Mouse (Mus musculus): ENCODE results near the gene Cacna1d. TPM values are rescaled to one million over a fixed set of nuclear protein-coding genes. Genes with fewer than 3 reads are reported as not detected.
A peak's percentile ranks its signal among the peaks of the same experiment; 100 is the strongest.

The Cacna1d gene
- polyA plus RNA-seq, 1 experiment from 2014 or later: 10.0 TPM

- ATAC-seq (ENCODE audit: insufficient number of reproducible peaks, low FRiP score): no peak
- WGBS: 94% methylated on average over 1 of the region's 1 CpGs
Measured at GRCm38 (mm10) chr14:30204526-30204925, 286.7 kb downstream of the Cacna1d start.

GRCm38 (mm10) chr14:30200310-30200709, 290.9 kb downstream of the Cacna1d start:
- ATAC-seq (ENCODE audit: insufficient number of reproducible peaks, low FRiP score): no peak
- 88% methylated on average over 1 of the region's 1 CpGs for WGBS
- H3K36me3 ChIP-seq: no peaks in the 10 kb centered on the region

More at GRCm38 (mm10) chr14:30204526-30204925, 286.7 kb downstream of the Cacna1d start:
- Histone ChIP-seq H3K4me1 (replicated peaks) (peaks cover 15% of the 10 kb centered on the region), H3K27ac (ENCODE audit: poor library complexity, severe bottlenecking) (no peak overlapping the region), H3K4me3 (no peak overlapping the region), H3K9me3 (replicated peaks) (no peaks in the 10 kb centered on the region; the same call in 1 of the 2 replicates), H3K4me2 (no peak overlapping the region), H3K9ac (no peak overlapping the region), H3K36me3 (no peaks in the 10 kb centered on the region), H3K27me3 (replicated peaks) (no peaks in the 10 kb centered on the region)

GRCm38 (mm10) chr14:30198882-30199281, 292.4 kb downstream of the Cacna1d start:
- ATAC-seq (ENCODE audit: insufficient number of reproducible peaks, low FRiP score): no peak
- H3K4me2 ChIP-seq: no peak overlapping the region
- H3K4me3 ChIP-seq: no peak overlapping the region
- H3K27ac ChIP-seq (ENCODE audit: poor library complexity, severe bottlenecking): no peak overlapping the region
- H3K36me3 ChIP-seq: no peaks in the 10 kb centered on the region
- H3K9ac ChIP-seq: no peak overlapping the region
- no peaks in the 10 kb centered on the region; the same call in 1 of the 2 replicates for H3K9me3 ChIP-seq (replicated peaks)
- H3K27me3 ChIP-seq (replicated peaks): no peaks in the 10 kb centered on the region
- H3K4me1 ChIP-seq (replicated peaks): peaks cover 14% of the 10 kb centered on the region; the same call in 1 of the 2 replicates
- WGBS: 83% methylated on average over 3 of the region's 3 CpGs

More at GRCm38 (mm10) chr14:30200310-30200709, 290.9 kb downstream of the Cacna1d start:
- no peak overlapping the region for H3K27ac ChIP-seq (ENCODE audit: poor library complexity, severe bottlenecking)
- no peaks in the 10 kb centered on the region; the same call in 1 of the 2 replicates for H3K9me3 ChIP-seq (replicated peaks)
- no peak overlapping the region for H3K9ac ChIP-seq
- H3K4me1 ChIP-seq (replicated peaks): peaks cover 14% of the 10 kb centered on the region
- no peak overlapping the region for H3K4me3 ChIP-seq
- H3K27me3 ChIP-seq (replicated peaks): no peaks in the 10 kb centered on the region
- H3K4me2 ChIP-seq: no peak overlapping the region

- Histone ChIP-seq H3K4me3 (no peak overlapping the region), H3K27ac (ENCODE audit: poor library complexity, severe bottlenecking) (no peak overlapping the region), H3K36me3 (no peaks in the 10 kb centered on the region), H3K4me1 (replicated peaks) (peaks cover 14% of the 10 kb centered on the region; the same call in 1 of the 2 replicates), H3K9ac (no peak overlapping the region), H3K9me3 (replicated peaks) (no peaks in the 10 kb centered on the region; the same call in 1 of the 2 replicates), H3K4me2 (no peak overlapping the region), H3K27me3 (replicated peaks) (no peaks in the 10 kb centered on the region)
- 67% methylated on average over 4 of the region's 4 CpGs for WGBS
- no peak for ATAC-seq (ENCODE audit: insufficient number of reproducible peaks, low FRiP score)
Measured at GRCm38 (mm10) chr14:30198116-30198515, 293.1 kb downstream of the Cacna1d start.

GRCm38 (mm10) chr14:30196959-30197358, 294.3 kb downstream of the Cacna1d start:
- WGBS: 78% methylated on average over 1 of the region's 1 CpGs

GRCm38 (mm10) chr14:30196235-30196634, 295.0 kb downstream of the Cacna1d start:
- Histone ChIP-seq H3K36me3 (no peaks in the 10 kb centered on the region), H3K27me3 (replicated peaks) (no peaks in the 10 kb centered on the region), H3K4me3 (no peak overlapping the region), H3K27ac (ENCODE audit: poor library complexity, severe bottlenecking) (no peak overlapping the region), H3K9me3 (replicated peaks) (no peaks in the 10 kb centered on the region), H3K4me2 (no peak overlapping the region), H3K4me1 (replicated peaks) (peaks cover 14% of the 10 kb centered on the region; the same call in 1 of the 2 replicates), H3K9ac (no peak overlapping the region)
- no peak for ATAC-seq (ENCODE audit: insufficient number of reproducible peaks, low FRiP score)
- 39% methylated on average over 5 of the region's 5 CpGs for WGBS

More at GRCm38 (mm10) chr14:30196959-30197358, 294.3 kb downstream of the Cacna1d start:
- Histone ChIP-seq H3K9me3 (replicated peaks) (no peaks in the 10 kb centered on the region; the same call in 1 of the 2 replicates), H3K36me3 (no peaks in the 10 kb centered on the region), H3K27me3 (replicated peaks) (no peaks in the 10 kb centered on the region), H3K4me1 (replicated peaks) (peaks cover 14% of the 10 kb centered on the region; the same call in 1 of the 2 replicates), H3K9ac (0 out of 2 replicates have a peak overlapping the region, but pooled peaks have one; percentile 42), H3K4me3 (no peak overlapping the region), H3K27ac (ENCODE audit: poor library complexity, severe bottlenecking) (no peak overlapping the region), H3K4me2 (no peak overlapping the region)
- ATAC-seq (ENCODE audit: insufficient number of reproducible peaks, low FRiP score): no peak

- no peak overlapping the region for H3K4me2 ChIP-seq
- 83% methylated on average over 5 of the region's 5 CpGs for WGBS
- no peak overlapping the region for H3K27ac ChIP-seq (ENCODE audit: poor library complexity, severe bottlenecking)
- no peaks in the 10 kb centered on the region for H3K9me3 ChIP-seq (replicated peaks)
- H3K4me1 ChIP-seq (replicated peaks): no peaks in the 10 kb centered on the region
- H3K27me3 ChIP-seq (replicated peaks): no peaks in the 10 kb centered on the region
- no peaks in the 10 kb centered on the region; the same call in 1 of the 2 replicates for H3K36me3 ChIP-seq
- ATAC-seq (ENCODE audit: insufficient number of reproducible peaks, low FRiP score): no peak
- no peak overlapping the region for H3K4me3 ChIP-seq
- H3K9ac ChIP-seq: no peak overlapping the region
Measured at GRCm38 (mm10) chr14:30190308-30190971, 300.8 kb downstream of the Cacna1d start.

GRCm38 (mm10) chr14:30185616-30186274, 305.5 kb downstream of the Cacna1d start:
- Histone ChIP-seq H3K9ac (no peak overlapping the region), H3K4me2 (no peak overlapping the region), H3K4me3 (no peak overlapping the region), H3K9me3 (replicated peaks) (no peaks in the 10 kb centered on the region), H3K4me1 (replicated peaks) (no peaks in the 10 kb centered on the region), H3K36me3 (no peaks in the 10 kb centered on the region; the same call in 1 of the 2 replicates), H3K27me3 (replicated peaks) (no peaks in the 10 kb centered on the region), H3K27ac (ENCODE audit: poor library complexity, severe bottlenecking) (no peak overlapping the region)
- 85% methylated on average over 6 of the region's 6 CpGs for WGBS
- no peak for ATAC-seq (ENCODE audit: insufficient number of reproducible peaks, low FRiP score)

GRCm38 (mm10) chr14:30184445-30185152, 306.7 kb downstream of the Cacna1d start:
- no peak for ATAC-seq (ENCODE audit: insufficient number of reproducible peaks, low FRiP score)
- Histone ChIP-seq H3K27me3 (replicated peaks) (no peaks in the 10 kb centered on the region), H3K36me3 (no peaks in the 10 kb centered on the region), H3K4me2 (no peak overlapping the region), H3K9me3 (replicated peaks) (no peaks in the 10 kb centered on the region), H3K27ac (ENCODE audit: poor library complexity, severe bottlenecking) (no peak overlapping the region), H3K4me3 (no peak overlapping the region), H3K4me1 (replicated peaks) (no peaks in the 10 kb centered on the region), H3K9ac (no peak overlapping the region)
- WGBS: 77% methylated on average over 13 of the region's 13 CpGs

GRCm38 (mm10) chr14:30184013-30184412, 307.2 kb downstream of the Cacna1d start:
- H3K9ac ChIP-seq: no peak overlapping the region
- no peak overlapping the region for H3K4me2 ChIP-seq
- H3K27me3 ChIP-seq (replicated peaks): no peaks in the 10 kb centered on the region
- no peaks in the 10 kb centered on the region for H3K4me1 ChIP-seq (replicated peaks)
- no peak overlapping the region for H3K27ac ChIP-seq (ENCODE audit: poor library complexity, severe bottlenecking)
- no peak for ATAC-seq (ENCODE audit: insufficient number of reproducible peaks, low FRiP score)
- 81% methylated on average over 5 of the region's 5 CpGs for WGBS
- H3K36me3 ChIP-seq: no peaks in the 10 kb centered on the region
- H3K4me3 ChIP-seq: no peak overlapping the region
- H3K9me3 ChIP-seq (replicated peaks): no peaks in the 10 kb centered on the region

Data from heart, embryonic 12.5 days (tissue).